Comparison of ENCODE assay signal across 10 mouse cellular contexts in the genomic region with DNA sequence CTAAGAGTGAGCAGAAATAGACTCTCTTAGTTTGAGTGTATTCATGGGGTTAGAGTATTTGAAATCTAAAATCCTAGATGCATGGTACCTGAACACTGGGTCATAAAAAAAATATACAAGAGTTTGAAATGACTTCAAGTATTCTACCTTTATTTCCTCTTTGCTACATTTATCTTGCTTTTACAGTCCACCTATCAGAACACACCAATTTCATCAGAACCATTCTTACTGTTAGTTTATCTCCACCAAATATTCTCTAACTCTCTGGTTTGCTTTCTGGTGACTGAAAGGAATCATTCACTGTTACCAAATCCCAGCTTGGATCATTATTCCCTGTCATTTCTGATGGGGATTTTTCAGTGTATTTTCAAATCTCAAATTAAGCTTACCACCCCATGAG. TPM values are rescaled to one million over a fixed set of nuclear protein-coding genes. Genes with fewer than 3 reads are reported as not detected.
A peak's percentile ranks its signal among the peaks of the same experiment; 100 is the strongest.
DNase-seq lines count a peak whose midpoint lies in the region; ATAC-seq and TF ChIP-seq lines count a peak whose summit lies in the region.
"Had no signal": no experiment of that assay in that cellular context is flagged by ENCODE, and none has a peak within 500 bp of the region (broad histone marks: within the 10 kb centered on the region; RNA-seq: fewer than 3 reads in every experiment).

No protein-coding gene starts in this region.

- no peaks in the 10 kb centered on the region for H3K36me3 ChIP-seq in heart, embryonic 11.5 days (ENCODE audit: control insufficient read depth, insufficient read depth, low read length)
- no peaks in the 10 kb centered on the region for H3K36me3 ChIP-seq in ES-E14 (ENCODE audit: control insufficient read depth, insufficient read depth, low read length, poor library complexity, severe bottlenecking)
- no peaks in the 10 kb centered on the region for H3K36me3 ChIP-seq in hindbrain, embryonic 11.5 days (ENCODE audit: control insufficient read depth, insufficient read depth, low read length)
- H3K36me3 ChIP-seq in liver, postnatal 0 days (replicated peaks; ENCODE audit: insufficient read depth, low read length): peaks cover 2% of the 10 kb centered on the region; the same call in 1 of the 2 replicates

- peak overlapping the region; percentile 85 for H3K4me3 ChIP-seq in heart, embryonic 11.5 days (ENCODE audit: low read depth, low read length)
- H3K4me3 ChIP-seq in ES-E14 (ENCODE audit: insufficient read depth in 1 of 2, low read depth in 1 of 2, low read length in 2 of 2, poor library complexity in 1 of 2, severe bottlenecking in 1 of 2): peak overlapping the region; percentile 73 to 94
- peak overlapping the region; percentile 85; the same call in 1 of the 2 replicates for H3K4me3 ChIP-seq in hindbrain, embryonic 11.5 days (ENCODE audit: low read depth, low read length)
- peak overlapping the region; percentile 88 for H3K4me3 ChIP-seq in liver, postnatal 0 days (ENCODE audit: low read depth, low read length)

- H3K9me3 ChIP-seq in heart, embryonic 11.5 days (replicated peaks; ENCODE audit: control insufficient read depth, low read length): no peaks in the 10 kb centered on the region
- no peaks in the 10 kb centered on the region for H3K9me3 ChIP-seq in ES-E14 (ENCODE audit: control insufficient read depth, insufficient read depth, low read depth, low read length)
- H3K9me3 ChIP-seq in hindbrain, embryonic 11.5 days (ENCODE audit: control insufficient read depth, low read length): no peaks in the 10 kb centered on the region
- H3K9me3 ChIP-seq in liver, postnatal 0 days (ENCODE audit: low read length): no peaks in the 10 kb centered on the region

- in situ Hi-C loops in ES-E14 (cut with MboI; ENCODE audit: low sequenced_read_pairs in 2 of 2, unreplicated experiment in 2 of 2): no loop called here

- no peaks in the 10 kb centered on the region for H3K27me3 ChIP-seq in heart, embryonic 11.5 days (ENCODE audit: control insufficient read depth, insufficient read depth, low read length)
- no peaks in the 10 kb centered on the region for H3K27me3 ChIP-seq in hindbrain, embryonic 11.5 days (ENCODE audit: control insufficient read depth, insufficient read depth, low read length)
- no peaks in the 10 kb centered on the region for H3K27me3 ChIP-seq in liver, postnatal 0 days (ENCODE audit: insufficient read depth, low read length)

- peak overlapping the region; percentile 72 for H3K4me2 ChIP-seq in heart, embryonic 11.5 days
- no peak overlapping the region for H3K4me2 ChIP-seq in hindbrain, embryonic 11.5 days (replicated peaks; ENCODE audit: low read depth, low read length)
- peak overlapping the region; percentile 90 for H3K4me2 ChIP-seq in liver, postnatal 0 days (ENCODE audit: low read depth, low read length)

- no peak overlapping the region for H3K27ac ChIP-seq in heart, embryonic 11.5 days (ENCODE audit: low read depth, low read length)
- no peak overlapping the region for H3K27ac ChIP-seq in ES-E14 (ENCODE audit: insufficient read depth, low read depth, low read length, poor library complexity, severe bottlenecking)
- no peak overlapping the region for H3K27ac ChIP-seq in hindbrain, embryonic 11.5 days (ENCODE audit: low read depth, low read length)
- no peak overlapping the region for H3K27ac ChIP-seq in liver, postnatal 0 days (ENCODE audit: low read depth)
- H3K27ac ChIP-seq: macrophage had no signal

- TF ChIP-seq EP300 in liver, postnatal 0 days (IDR thresholded peaks at IDR 0.05; ENCODE audit: low read depth): no peak

- TF ChIP-seq CTCF in liver, postnatal 0 days (IDR thresholded peaks at IDR 0.05; ENCODE audit: low read depth): no peak

- no peak overlapping the region; the same call in 1 of the 2 replicates for H3K9ac ChIP-seq in heart, embryonic 11.5 days (ENCODE audit: low read depth, low read length)
- no peak overlapping the region; the same call in 1 of the 2 replicates for H3K9ac ChIP-seq in ES-E14 (ENCODE audit: insufficient read depth, low read depth, low read length, poor library complexity, severe bottlenecking)
- H3K9ac ChIP-seq in hindbrain, embryonic 11.5 days (ENCODE audit: low read depth, low read length): no peak overlapping the region
- no peak overlapping the region for H3K9ac ChIP-seq in liver, postnatal 0 days (replicated peaks)

- H3K4me1 ChIP-seq in heart, embryonic 11.5 days (ENCODE audit: control insufficient read depth, insufficient read depth, low read length): peaks cover 8% of the 10 kb centered on the region; the same call in 1 of the 2 replicates
- H3K4me1 ChIP-seq in ES-E14 (ENCODE audit: control insufficient read depth in 2 of 2, insufficient read depth in 2 of 2, low read length in 2 of 2, poor library complexity in 1 of 2): peaks cover 0 to 2% of the 10 kb centered on the region in 2 experiments; a peak in 1 of 4 replicates
- H3K4me1 ChIP-seq in hindbrain, embryonic 11.5 days (replicated peaks; ENCODE audit: control insufficient read depth, insufficient read depth, low read length): no peaks in the 10 kb centered on the region
- H3K4me1 ChIP-seq in liver, postnatal 0 days (ENCODE audit: insufficient read depth): peaks cover 13% of the 10 kb centered on the region

- no peak for ATAC-seq in heart, embryonic 11.5 days (replicated peaks; ENCODE audit: insufficient number of reproducible peaks, low FRiP score, low TSS enrichment)
- no peak for ATAC-seq in hindbrain, embryonic 11.5 days (ENCODE audit: low FRiP score)
- no peak for ATAC-seq in liver, postnatal 0 days

- DNase-seq in heart, adult 8-10 months (ENCODE audit: low spot score): no peak
- no peak for DNase-seq in ES-E14 (ENCODE audit: low read depth, low spot score)
- no peak for DNase-seq in hindbrain, embryonic 11.5 days (ENCODE audit: low spot score)
- DNase-seq in liver, postnatal 0 days: no peak
- DNase-seq in embryo, embryonic 10.5 days (ENCODE audit: low spot score): no peak
- DNase-seq in spleen, postnatal 36 days (ENCODE audit: low spot score in 2 of 2): no peak
- DNase-seq in cerebellum, adult 18-20 months: no peak

TF ChIP-seq in ES-E14, 5 proteins besides CTCF, POLR2A, EP300 and RAD21:
- TF ChIP-seq ZC3H11A (IDR thresholded peaks at IDR 0.05; ENCODE audit: borderline replicate concordance, low read depth, low read length) (no peak), CHD2 (IDR thresholded peaks at IDR 0.05; ENCODE audit: low read depth, low read length) (no peak), MAFK (IDR thresholded peaks at IDR 0.05; ENCODE audit: insufficient read depth, low read depth, low read length) (no peak), HCFC1 (IDR thresholded peaks at IDR 0.05; ENCODE audit: borderline replicate concordance, insufficient read depth, low read length) (no peak), ZNF384 (IDR thresholded peaks at IDR 0.05; ENCODE audit: low read depth, low read length) (no peak)

RNA-seq across cellular contexts. Expression of a gene that starts 0.8 kb away (rescaled TPM):
- polyA plus RNA-seq in heart, embryonic 11.5 days (2014; fragmentation: Nextera tagmentation; extraction: Ambion mirVana): 10.5 and 10.7 TPM in 2 replicates
- total RNA-seq in heart, adult 8-10 months (2022): 1 to 10 TPM; 3.8 to 7.9 (median 4.7) TPM
- 21.9 and 25.0 TPM in 2 replicates for total RNA-seq in ES-E14 (2012; rRNA removed)
- 14.6 and 15.5 TPM in 2 replicates for polyA plus RNA-seq in hindbrain, embryonic 11.5 days (2014; fragmentation: Nextera tagmentation; extraction: Ambion mirVana)
- polyA plus RNA-seq in liver, postnatal 0 days (2015; fragmentation: Nextera tagmentation; extraction: Ambion mirVana): 4.1 and 4.6 TPM in 2 replicates

RNA-seq across cellular contexts. Expression of a gene that starts 1.3 kb away (rescaled TPM):
- 9.7 and 13.2 TPM in 2 replicates for polyA plus RNA-seq in heart, embryonic 11.5 days (2014; fragmentation: Nextera tagmentation; extraction: Ambion mirVana)
- total RNA-seq in heart, adult 8-10 months (2022): 1 to 10 TPM; 8.1 to 9.9 (median 8.7) TPM
- 12.9 and 14.9 TPM in 2 replicates for total RNA-seq in ES-E14 (2012; rRNA removed)
- polyA plus RNA-seq in hindbrain, embryonic 11.5 days (2014; fragmentation: Nextera tagmentation; extraction: Ambion mirVana): 16.7 and 18.5 TPM in 2 replicates
- polyA plus RNA-seq in liver, postnatal 0 days (2015; fragmentation: Nextera tagmentation; extraction: Ambion mirVana): 8.1 and 11.3 TPM in 2 replicates

RNA-seq across cellular contexts. Expression of a gene that starts 25.8 kb away (rescaled TPM):
- 2.4 and 2.9 TPM in 2 replicates for polyA plus RNA-seq in heart, embryonic 11.5 days (2014; fragmentation: Nextera tagmentation; extraction: Ambion mirVana)
- 1 to 10 TPM; 1.0 to 2.6 (median 2.1) TPM for total RNA-seq in heart, adult 8-10 months (2022)
- total RNA-seq in ES-E14 (2012; rRNA removed): 5.9 and 6.2 TPM in 2 replicates
- 3.2 and 5.1 TPM in 2 replicates for polyA plus RNA-seq in hindbrain, embryonic 11.5 days (2014; fragmentation: Nextera tagmentation; extraction: Ambion mirVana)
- polyA plus RNA-seq in liver, postnatal 0 days (2015; fragmentation: Nextera tagmentation; extraction: Ambion mirVana): 0.32 and 0.65 TPM in 2 replicates

RNA-seq across cellular contexts. Expression of a gene that starts 53.5 kb away (rescaled TPM):
- polyA plus RNA-seq in heart, embryonic 11.5 days (2014; fragmentation: Nextera tagmentation; extraction: Ambion mirVana): 19.3 and 25.1 TPM in 2 replicates
- 10 to 100 TPM; 10.0 to 11.7 (median 11.1) TPM for total RNA-seq in heart, adult 8-10 months (2022)
- 24.8 and 30.0 TPM in 2 replicates for total RNA-seq in ES-E14 (2012; rRNA removed)
- 37.6 and 43.1 TPM in 2 replicates for polyA plus RNA-seq in hindbrain, embryonic 11.5 days (2014; fragmentation: Nextera tagmentation; extraction: Ambion mirVana)
- polyA plus RNA-seq in liver, postnatal 0 days (2015; fragmentation: Nextera tagmentation; extraction: Ambion mirVana): 10.6 and 11.1 TPM in 2 replicates

RNA-seq across cellular contexts. Expression of a gene that starts 53.8 kb away (rescaled TPM):
- not detected in 2 replicates for polyA plus RNA-seq in heart, embryonic 11.5 days (2014; fragmentation: Nextera tagmentation; extraction: Ambion mirVana)
- not detected for total RNA-seq in heart, adult 8-10 months (2022)
- not detected in 2 replicates for total RNA-seq in ES-E14 (2012; rRNA removed)
- polyA plus RNA-seq in hindbrain, embryonic 11.5 days (2014; fragmentation: Nextera tagmentation; extraction: Ambion mirVana): not detected in 2 replicates
- not detected in 2 replicates for polyA plus RNA-seq in liver, postnatal 0 days (2015; fragmentation: Nextera tagmentation; extraction: Ambion mirVana)
- polyA plus RNA-seq: C2C12, macrophage had no signal
